Mouse (Mus musculus): ENCODE data around the gene Gm15217. TPM values are rescaled to one million over a fixed set of nuclear protein-coding genes. Genes with fewer than 3 reads are reported as not detected.

The Gm15217 gene
- polyA plus RNA-seq, 1 experiment from 2014 or later: not detected

- no peaks in the 10 kb centered on the region for H3K9me3 ChIP-seq (replicated peaks; ENCODE audit: control insufficient read depth, low read length)
- ATAC-seq (replicated peaks; ENCODE audit: extremely low read depth, insufficient read depth, low FRiP score): no peak
Observed at GRCm38 (mm10) chr14:46389438-46390248, 10.4 kb downstream of the Gm15217 start.

GRCm38 (mm10) chr14:46390249-46390775 is 11.1 kb downstream of the Gm15217 start, which contains the start of gene Bmp4:
Gene Bmp4, minus strand, starts transcription at chr14:46390669.
- H3K4me3 ChIP-seq (ENCODE audit: low read length): peak within 1 kb of the TSS; percentile 59
- H3K27me3 ChIP-seq (ENCODE audit: control insufficient read depth, insufficient read depth, low read length): peaks cover 26% of the 10 kb centered on the region
- no peak within 1 kb of the TSS for H3K27ac ChIP-seq (ENCODE audit: low read length)
- peak within 1 kb of the TSS; percentile 86 for H3K4me2 ChIP-seq (ENCODE audit: low read depth, low read length)
- H3K36me3 ChIP-seq (ENCODE audit: control insufficient read depth, insufficient read depth): no peaks in the 10 kb centered on the region
- H3K9ac ChIP-seq (ENCODE audit: low read length): peak within 1 kb of the TSS; percentile 44
- H3K9me3 ChIP-seq (replicated peaks; ENCODE audit: control insufficient read depth, low read length): no peaks in the 10 kb centered on the region
- 3% methylated on average over 26 of the region's 26 CpGs for WGBS
- 0 out of 2 replicates have a peak, but pooled peaks have one; percentile 4 for ATAC-seq (replicated peaks; ENCODE audit: extremely low read depth, insufficient read depth, low FRiP score)
- H3K4me1 ChIP-seq (ENCODE audit: control insufficient read depth, insufficient read depth, low read length): peaks cover 15% of the 10 kb centered on the region; the same call in 1 of the 2 replicates

More at GRCm38 (mm10) chr14:46389438-46390248, 10.4 kb downstream of the Gm15217 start:
- H3K4me2 ChIP-seq (ENCODE audit: low read depth, low read length): peak overlapping the region; percentile 86
- H3K36me3 ChIP-seq (ENCODE audit: control insufficient read depth, insufficient read depth): no peaks in the 10 kb centered on the region
- peak overlapping the region; percentile 59 for H3K4me3 ChIP-seq (ENCODE audit: low read length)
- peaks cover 26% of the 10 kb centered on the region for H3K27me3 ChIP-seq (ENCODE audit: control insufficient read depth, insufficient read depth, low read length)
- no peak overlapping the region for H3K27ac ChIP-seq (ENCODE audit: low read length)
- H3K9ac ChIP-seq (ENCODE audit: low read length): peak overlapping the region; percentile 44
- WGBS: 7% methylated on average over 24 of the region's 24 CpGs
- H3K4me1 ChIP-seq (ENCODE audit: control insufficient read depth, insufficient read depth, low read length): peaks cover 17% of the 10 kb centered on the region; the same call in 1 of the 2 replicates

- H3K9ac ChIP-seq (ENCODE audit: low read length): no peak overlapping the region
- no peak overlapping the region for H3K4me3 ChIP-seq (ENCODE audit: low read length)
- no peaks in the 10 kb centered on the region for H3K9me3 ChIP-seq (replicated peaks; ENCODE audit: control insufficient read depth, low read length)
- no peak overlapping the region for H3K4me2 ChIP-seq (ENCODE audit: low read depth, low read length)
- no peak overlapping the region for H3K27ac ChIP-seq (ENCODE audit: low read length)
- 57% methylated on average over 6 of the region's 6 CpGs for WGBS
- peaks cover 13% of the 10 kb centered on the region; the same call in 1 of the 2 replicates for H3K4me1 ChIP-seq (ENCODE audit: control insufficient read depth, insufficient read depth, low read length)
- H3K36me3 ChIP-seq (ENCODE audit: control insufficient read depth, insufficient read depth): no peaks in the 10 kb centered on the region
- ATAC-seq (replicated peaks; ENCODE audit: extremely low read depth, insufficient read depth, low FRiP score): no peak
- H3K27me3 ChIP-seq (ENCODE audit: control insufficient read depth, insufficient read depth, low read length): peaks cover 26% of the 10 kb centered on the region
Observed at GRCm38 (mm10) chr14:46391621-46392170, 12.5 kb downstream of the Gm15217 start.

- Histone ChIP-seq H3K9me3 (replicated peaks; ENCODE audit: control insufficient read depth, low read length) (no peaks in the 10 kb centered on the region), H3K9ac (ENCODE audit: low read length) (peak overlapping the region; percentile 64), H3K36me3 (ENCODE audit: control insufficient read depth, insufficient read depth) (no peaks in the 10 kb centered on the region), H3K4me1 (ENCODE audit: control insufficient read depth, insufficient read depth, low read length) (peaks cover 8% of the 10 kb centered on the region; the same call in 1 of the 2 replicates), H3K4me3 (ENCODE audit: low read length) (peak overlapping the region; percentile 53), H3K27me3 (ENCODE audit: control insufficient read depth, insufficient read depth, low read length) (peaks cover 19% of the 10 kb centered on the region), H3K4me2 (ENCODE audit: low read depth, low read length) (peak overlapping the region; percentile 78), H3K27ac (ENCODE audit: low read length) (no peak overlapping the region)
- ATAC-seq (replicated peaks; ENCODE audit: extremely low read depth, insufficient read depth, low FRiP score): no peak
- 5% methylated on average over 27 of the region's 27 CpGs for WGBS
Observed at GRCm38 (mm10) chr14:46398091-46398695, 19.0 kb downstream of the Gm15217 start.

GRCm38 (mm10) chr14:46399925-46400324 is 20.7 kb downstream of the Gm15217 start:
- no peaks in the 10 kb centered on the region for H3K9me3 ChIP-seq (replicated peaks; ENCODE audit: control insufficient read depth, low read length)
- no peaks in the 10 kb centered on the region for H3K36me3 ChIP-seq (ENCODE audit: control insufficient read depth, insufficient read depth)
- no peak overlapping the region for H3K27ac ChIP-seq (ENCODE audit: low read length)
- peaks cover 19% of the 10 kb centered on the region for H3K27me3 ChIP-seq (ENCODE audit: control insufficient read depth, insufficient read depth, low read length)
- 57% methylated on average over 2 of the region's 2 CpGs for WGBS
- no peak for ATAC-seq (replicated peaks; ENCODE audit: extremely low read depth, insufficient read depth, low FRiP score)
- H3K4me1 ChIP-seq (ENCODE audit: control insufficient read depth, insufficient read depth, low read length): peaks cover 8% of the 10 kb centered on the region; the same call in 1 of the 2 replicates
- H3K4me2 ChIP-seq (ENCODE audit: low read depth, low read length): no peak overlapping the region
- no peak overlapping the region for H3K4me3 ChIP-seq (ENCODE audit: low read length)
- H3K9ac ChIP-seq (ENCODE audit: low read length): no peak overlapping the region

GRCm38 (mm10) chr14:46408319-46408718 is 29.1 kb downstream of the Gm15217 start:
- H3K9ac ChIP-seq (ENCODE audit: low read length): no peak overlapping the region
- no peak for ATAC-seq (replicated peaks; ENCODE audit: extremely low read depth, insufficient read depth, low FRiP score)
- H3K4me1 ChIP-seq (ENCODE audit: control insufficient read depth, insufficient read depth, low read length): no peaks in the 10 kb centered on the region
- H3K27me3 ChIP-seq (ENCODE audit: control insufficient read depth, insufficient read depth, low read length): no peaks in the 10 kb centered on the region
- WGBS: 83% methylated on average over 3 of the region's 3 CpGs
- H3K27ac ChIP-seq (ENCODE audit: low read length): no peak overlapping the region
- no peaks in the 10 kb centered on the region for H3K9me3 ChIP-seq (replicated peaks; ENCODE audit: control insufficient read depth, low read length)
- H3K36me3 ChIP-seq (ENCODE audit: control insufficient read depth, insufficient read depth): no peaks in the 10 kb centered on the region
- no peak overlapping the region for H3K4me2 ChIP-seq (ENCODE audit: low read depth, low read length)
- H3K4me3 ChIP-seq (ENCODE audit: low read length): no peak overlapping the region

- WGBS: 74% methylated on average over 10 of the region's 10 CpGs
- Histone ChIP-seq H3K9ac (ENCODE audit: low read length) (no peak overlapping the region), H3K4me3 (ENCODE audit: low read length) (no peak overlapping the region), H3K4me1 (ENCODE audit: control insufficient read depth, insufficient read depth, low read length) (no peaks in the 10 kb centered on the region), H3K36me3 (ENCODE audit: control insufficient read depth, insufficient read depth) (no peaks in the 10 kb centered on the region), H3K4me2 (ENCODE audit: low read depth, low read length) (no peak overlapping the region), H3K9me3 (replicated peaks; ENCODE audit: control insufficient read depth, low read length) (no peaks in the 10 kb centered on the region), H3K27ac (ENCODE audit: low read length) (no peak overlapping the region), H3K27me3 (ENCODE audit: control insufficient read depth, insufficient read depth, low read length) (no peaks in the 10 kb centered on the region)
- no peak for ATAC-seq (replicated peaks; ENCODE audit: extremely low read depth, insufficient read depth, low FRiP score)
Observed at GRCm38 (mm10) chr14:46409016-46409415, 29.8 kb downstream of the Gm15217 start.

GRCm38 (mm10) chr14:46410557-46411120 is 31.4 kb downstream of the Gm15217 start:
- ATAC-seq (replicated peaks; ENCODE audit: extremely low read depth, insufficient read depth, low FRiP score): no peak
- Histone ChIP-seq H3K27me3 (ENCODE audit: control insufficient read depth, insufficient read depth, low read length) (no peaks in the 10 kb centered on the region), H3K36me3 (ENCODE audit: control insufficient read depth, insufficient read depth) (no peaks in the 10 kb centered on the region), H3K4me1 (ENCODE audit: control insufficient read depth, insufficient read depth, low read length) (no peaks in the 10 kb centered on the region), H3K9ac (ENCODE audit: low read length) (no peak overlapping the region), H3K4me2 (ENCODE audit: low read depth, low read length) (no peak overlapping the region), H3K27ac (ENCODE audit: low read length) (no peak overlapping the region), H3K9me3 (replicated peaks; ENCODE audit: control insufficient read depth, low read length) (peaks cover 4% of the 10 kb centered on the region), H3K4me3 (ENCODE audit: low read length) (no peak overlapping the region)
- WGBS: 53% methylated on average over 4 of the region's 4 CpGs
